Mouse (Mus musculus): ENCODE results near the gene Smco2. TPM values are rescaled to one million over a fixed set of nuclear protein-coding genes. Genes with fewer than 3 reads are reported as not detected.

Smco2 gene
- polyA plus RNA-seq (2012) = not detected in 2 replicates

GRCm38 (mm10) chr6:146850050-146850449 is at the start of gene Smco2:
Smco2 (plus strand) TSS chr6:146850104.
- no peak within 1 kb of the TSS for H3K4me3 ChIP-seq (replicated peaks)
- no peaks in the 10 kb centered on the region for H3K27me3 ChIP-seq (ENCODE audit: control insufficient read depth)
- no peaks in the 10 kb centered on the region for H3K36me3 ChIP-seq (ENCODE audit: control insufficient read depth)
- TF ChIP-seq TAL1 (IDR thresholded peaks at IDR 0.05; ENCODE audit: low read length) = no peak
- no peak for TF ChIP-seq GATA1 (IDR thresholded peaks at IDR 0.05; ENCODE audit: low read length)
- no peaks in the 10 kb centered on the region for H3K9me3 ChIP-seq (ENCODE audit: control insufficient read depth, low read length)
- H3K4me1 ChIP-seq (ENCODE audit: control insufficient read depth) = peaks cover 34% of the 10 kb centered on the region

- no peaks in the 10 kb centered on the region for H3K9me3 ChIP-seq (ENCODE audit: control insufficient read depth, low read length)
- no peaks in the 10 kb centered on the region for H3K4me1 ChIP-seq (ENCODE audit: control insufficient read depth)
- no peaks in the 10 kb centered on the region for H3K36me3 ChIP-seq (ENCODE audit: control insufficient read depth)
- no peak overlapping the region for H3K4me3 ChIP-seq (replicated peaks)
- TF ChIP-seq TAL1 (IDR thresholded peaks at IDR 0.05; ENCODE audit: low read length) (no peak), GATA1 (IDR thresholded peaks at IDR 0.05; ENCODE audit: low read length) (no peak)
- H3K27me3 ChIP-seq (ENCODE audit: control insufficient read depth) = no peaks in the 10 kb centered on the region
These were observed 39.9 kb upstream of the Smco2 start for GRCm38 (mm10) chr6:146809991-146810390.

DNA sequence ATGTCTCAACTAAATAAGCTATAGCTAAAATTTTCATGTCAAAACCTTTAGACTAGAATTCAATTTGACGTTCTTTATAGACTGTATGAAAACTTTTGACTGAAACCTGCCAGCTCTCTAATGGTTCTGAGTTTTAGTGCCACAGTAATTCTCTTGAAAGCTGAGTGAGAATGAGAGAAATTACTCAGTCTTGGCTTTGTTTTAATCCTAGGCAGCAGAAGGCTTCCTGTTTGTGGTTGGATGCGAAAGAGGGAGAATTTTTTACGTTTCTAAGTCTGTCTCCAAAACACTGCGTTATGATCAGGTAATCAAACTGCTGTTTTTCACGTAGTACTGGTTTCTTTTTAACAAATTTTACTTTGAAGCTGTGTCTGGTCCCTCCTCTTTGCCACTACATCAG is 36.9 kb upstream of the Smco2 start:
- TF ChIP-seq GATA1 (IDR thresholded peaks at IDR 0.05; ENCODE audit: low read length) (no peak), TAL1 (IDR thresholded peaks at IDR 0.05; ENCODE audit: low read length) (no peak)
- no peaks in the 10 kb centered on the region for H3K9me3 ChIP-seq (ENCODE audit: control insufficient read depth, low read length)
- H3K27me3 ChIP-seq (ENCODE audit: control insufficient read depth) = no peaks in the 10 kb centered on the region
- no peaks in the 10 kb centered on the region for H3K36me3 ChIP-seq (ENCODE audit: control insufficient read depth)
- H3K4me3 ChIP-seq (replicated peaks) = no peak overlapping the region
- H3K4me1 ChIP-seq (ENCODE audit: control insufficient read depth) = no peaks in the 10 kb centered on the region

GRCm38 (mm10) chr6:146820177-146820965 is 29.5 kb upstream of the Smco2 start:
- Histone ChIP-seq H3K27me3 (ENCODE audit: control insufficient read depth) (no peaks in the 10 kb centered on the region), H3K4me3 (replicated peaks) (no peak overlapping the region), H3K9me3 (ENCODE audit: control insufficient read depth, low read length) (no peaks in the 10 kb centered on the region), H3K4me1 (ENCODE audit: control insufficient read depth) (no peaks in the 10 kb centered on the region), H3K36me3 (ENCODE audit: control insufficient read depth) (no peaks in the 10 kb centered on the region)
- TF ChIP-seq GATA1 (IDR thresholded peaks at IDR 0.05; ENCODE audit: low read length) (no peak), TAL1 (IDR thresholded peaks at IDR 0.05; ENCODE audit: low read length) (no peak)

DNA sequence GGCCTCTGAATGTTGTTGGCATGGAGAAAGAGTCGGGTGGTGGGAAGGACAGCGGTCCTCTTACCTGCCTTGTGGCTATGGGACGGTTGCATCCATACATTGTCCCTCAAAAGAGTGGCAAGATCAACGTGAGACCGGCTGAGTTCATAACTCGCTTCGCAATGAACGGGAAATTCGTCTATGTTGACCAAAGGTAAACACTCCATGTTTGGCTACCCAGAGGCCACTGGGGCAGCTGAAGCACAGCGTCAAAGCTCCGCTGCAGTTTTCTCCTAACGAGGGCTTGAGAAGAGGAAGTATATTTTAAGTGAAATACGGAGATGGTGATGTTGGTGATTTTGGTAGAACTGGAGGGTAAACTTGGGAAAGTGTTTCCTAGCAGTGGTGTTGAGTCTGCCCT is 27.9 kb upstream of the Smco2 start:
- TF ChIP-seq GATA1 (IDR thresholded peaks at IDR 0.05; ENCODE audit: low read length) (no peak), TAL1 (IDR thresholded peaks at IDR 0.05; ENCODE audit: low read length) (no peak)
- no peaks in the 10 kb centered on the region for H3K4me1 ChIP-seq (ENCODE audit: control insufficient read depth)
- no peaks in the 10 kb centered on the region for H3K36me3 ChIP-seq (ENCODE audit: control insufficient read depth)
- H3K27me3 ChIP-seq (ENCODE audit: control insufficient read depth) = no peaks in the 10 kb centered on the region
- H3K9me3 ChIP-seq (ENCODE audit: control insufficient read depth, low read length) = no peaks in the 10 kb centered on the region
- no peak overlapping the region for H3K4me3 ChIP-seq (replicated peaks)

GRCm38 (mm10) chr6:146824727-146825486 is 25.0 kb upstream of the Smco2 start:
- TF ChIP-seq TAL1 (IDR thresholded peaks at IDR 0.05; ENCODE audit: low read length) (no peak), GATA1 (IDR thresholded peaks at IDR 0.05; ENCODE audit: low read length) (no peak)
- no peaks in the 10 kb centered on the region for H3K4me1 ChIP-seq (ENCODE audit: control insufficient read depth)
- H3K4me3 ChIP-seq (replicated peaks) = no peak overlapping the region
- no peaks in the 10 kb centered on the region for H3K9me3 ChIP-seq (ENCODE audit: control insufficient read depth, low read length)
- no peaks in the 10 kb centered on the region for H3K27me3 ChIP-seq (ENCODE audit: control insufficient read depth)
- H3K36me3 ChIP-seq (ENCODE audit: control insufficient read depth) = no peaks in the 10 kb centered on the region

- Histone ChIP-seq H3K36me3 (ENCODE audit: control insufficient read depth) (no peaks in the 10 kb centered on the region), H3K9me3 (ENCODE audit: control insufficient read depth, low read length) (no peaks in the 10 kb centered on the region), H3K4me1 (ENCODE audit: control insufficient read depth) (no peaks in the 10 kb centered on the region), H3K4me3 (replicated peaks) (no peak overlapping the region), H3K27me3 (ENCODE audit: control insufficient read depth) (no peaks in the 10 kb centered on the region)
- TF ChIP-seq TAL1 (IDR thresholded peaks at IDR 0.05; ENCODE audit: low read length) (no peak), GATA1 (IDR thresholded peaks at IDR 0.05; ENCODE audit: low read length) (no peak)
These were observed 24.5 kb upstream of the Smco2 start for GRCm38 (mm10) chr6:146825487-146825773.

- no peak overlapping the region for H3K4me3 ChIP-seq (replicated peaks)
- H3K36me3 ChIP-seq (ENCODE audit: control insufficient read depth) = no peaks in the 10 kb centered on the region
- no peaks in the 10 kb centered on the region for H3K27me3 ChIP-seq (ENCODE audit: control insufficient read depth)
- no peaks in the 10 kb centered on the region for H3K4me1 ChIP-seq (ENCODE audit: control insufficient read depth)
- H3K9me3 ChIP-seq (ENCODE audit: control insufficient read depth, low read length) = no peaks in the 10 kb centered on the region
- TF ChIP-seq TAL1 (IDR thresholded peaks at IDR 0.05; ENCODE audit: low read length) = no peak
- no peak for TF ChIP-seq GATA1 (IDR thresholded peaks at IDR 0.05; ENCODE audit: low read length)
These were observed 18.6 kb upstream of the Smco2 start for GRCm38 (mm10) chr6:146831320-146831719.

GRCm38 (mm10) chr6:146833485-146834314 is 16.2 kb upstream of the Smco2 start:
- H3K36me3 ChIP-seq (ENCODE audit: control insufficient read depth) = no peaks in the 10 kb centered on the region
- TF ChIP-seq TAL1 (IDR thresholded peaks at IDR 0.05; ENCODE audit: low read length) (no peak), GATA1 (IDR thresholded peaks at IDR 0.05; ENCODE audit: low read length) (no peak)
- no peak overlapping the region for H3K4me3 ChIP-seq (replicated peaks)
- H3K9me3 ChIP-seq (ENCODE audit: control insufficient read depth, low read length) = no peaks in the 10 kb centered on the region
- H3K4me1 ChIP-seq (ENCODE audit: control insufficient read depth) = no peaks in the 10 kb centered on the region
- no peaks in the 10 kb centered on the region for H3K27me3 ChIP-seq (ENCODE audit: control insufficient read depth)
